Mouse (Mus musculus) spleen, postnatal 10 days (tissue): ENCODE data around the gene Rprd1b.

Experiments used
- DNase-seq, 2 experiments: peaks; one replicate each; pipeline ENCODE4 v3.0.0; 2021 to 2022; ENCODE audit warnings: low spot score in 2 of 2

Rprd1b gene

DNA sequence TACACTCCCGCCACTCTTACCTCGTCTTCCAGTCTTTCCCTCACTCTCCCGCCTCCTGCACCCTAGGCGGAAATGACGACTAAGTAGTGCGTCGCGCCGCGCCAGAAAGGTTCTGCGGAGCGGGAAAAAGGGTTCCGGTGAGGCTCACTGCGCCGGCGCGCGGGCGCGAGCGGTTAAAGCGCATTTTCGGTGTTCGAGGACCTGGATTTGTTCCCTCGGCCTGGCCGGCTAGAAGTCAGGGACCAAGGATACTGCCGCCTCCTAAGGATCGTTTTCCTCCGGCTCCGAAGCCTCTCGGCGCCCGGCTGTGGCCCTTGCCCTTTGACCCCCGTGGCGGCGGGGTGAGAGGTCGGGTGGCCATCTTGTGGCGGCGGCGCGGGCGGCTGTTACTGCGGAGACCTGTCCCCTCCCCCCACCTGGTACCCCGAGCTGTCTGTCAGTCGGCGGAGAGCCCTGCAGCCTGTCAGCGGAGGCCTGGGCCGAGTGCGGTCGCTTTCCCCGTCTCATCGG is at the start of gene Rprd1b, which contains the start of gene Tti1:
Gene Rprd1b (plus strand): TSS at position 144 of the 510 bp plus-strand sequence.
Gene Tti1 (minus strand): TSS at position 80 of the 510 bp plus-strand sequence.
- DNase-seq, result peak; percentile 95 to 96

DNA sequence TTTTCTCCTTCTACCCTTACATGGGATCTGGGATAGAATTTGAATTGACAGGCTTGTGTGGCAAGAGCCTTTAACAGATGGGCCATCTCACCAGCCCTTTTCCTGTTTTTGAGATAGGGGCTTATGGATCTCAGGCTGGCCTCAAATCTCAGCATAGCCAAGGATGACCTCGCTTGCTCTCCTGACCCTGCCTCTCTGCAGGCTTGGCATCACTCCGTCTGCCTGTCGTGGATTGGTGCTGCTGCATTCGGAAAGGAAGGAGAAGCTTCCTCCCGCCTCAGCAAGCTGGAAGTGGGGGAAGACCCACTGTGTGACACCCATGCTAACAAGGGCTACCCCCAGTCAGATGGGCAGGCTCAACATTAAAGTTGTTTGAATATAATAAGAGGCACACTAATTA is 49.1 kb upstream of the Rprd1b start:
- DNase-seq, result no peak

DNA sequence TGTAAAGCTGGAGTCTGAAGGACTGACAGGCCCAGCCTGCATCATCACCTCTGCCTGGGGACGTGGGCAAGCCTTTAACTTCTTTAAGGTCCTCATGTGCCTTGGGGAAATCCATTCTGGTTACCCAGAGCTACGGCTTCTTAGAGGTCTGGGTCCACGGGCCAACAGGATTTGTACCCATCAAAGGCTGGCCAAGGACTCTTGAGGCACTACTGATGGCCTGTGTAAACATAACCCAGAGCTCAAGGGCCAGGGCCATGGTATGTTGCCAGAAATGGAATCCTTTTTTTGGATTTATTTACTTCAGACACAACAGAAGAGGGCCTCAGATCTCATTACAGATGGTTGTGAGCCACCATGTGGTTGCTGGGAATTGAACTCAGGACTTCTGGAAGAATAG is 45.6 kb upstream of the Rprd1b start:
- no peak for DNase-seq

- no peak for DNase-seq
These were observed 45.0 kb upstream of the Rprd1b start for GRCm38 (mm10) chr2:157983276-157983675.

GRCm38 (mm10) chr2:157985611-157986010 is 42.7 kb upstream of the Rprd1b start:
- no peak for DNase-seq

DNA sequence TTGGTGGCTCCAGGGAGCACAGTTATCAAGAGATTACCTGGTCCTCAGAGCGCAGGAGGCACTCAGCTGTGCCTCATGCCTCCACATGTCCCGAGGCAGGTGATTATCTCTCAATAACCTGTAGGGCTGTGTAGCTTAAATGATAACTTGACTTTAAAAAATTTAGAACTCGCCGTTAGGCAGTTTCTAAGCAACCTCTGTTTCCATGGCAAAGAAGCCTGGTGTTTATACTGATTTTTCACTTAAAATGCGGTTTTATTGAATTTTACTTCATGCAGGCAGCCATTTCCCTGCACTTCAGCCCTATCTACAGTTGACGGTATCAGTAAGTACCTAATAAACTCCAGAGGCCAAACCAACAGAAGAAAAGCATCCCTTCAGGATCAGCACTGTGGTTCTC is 42.1 kb upstream of the Rprd1b start:
- DNase-seq, result no peak

DNA sequence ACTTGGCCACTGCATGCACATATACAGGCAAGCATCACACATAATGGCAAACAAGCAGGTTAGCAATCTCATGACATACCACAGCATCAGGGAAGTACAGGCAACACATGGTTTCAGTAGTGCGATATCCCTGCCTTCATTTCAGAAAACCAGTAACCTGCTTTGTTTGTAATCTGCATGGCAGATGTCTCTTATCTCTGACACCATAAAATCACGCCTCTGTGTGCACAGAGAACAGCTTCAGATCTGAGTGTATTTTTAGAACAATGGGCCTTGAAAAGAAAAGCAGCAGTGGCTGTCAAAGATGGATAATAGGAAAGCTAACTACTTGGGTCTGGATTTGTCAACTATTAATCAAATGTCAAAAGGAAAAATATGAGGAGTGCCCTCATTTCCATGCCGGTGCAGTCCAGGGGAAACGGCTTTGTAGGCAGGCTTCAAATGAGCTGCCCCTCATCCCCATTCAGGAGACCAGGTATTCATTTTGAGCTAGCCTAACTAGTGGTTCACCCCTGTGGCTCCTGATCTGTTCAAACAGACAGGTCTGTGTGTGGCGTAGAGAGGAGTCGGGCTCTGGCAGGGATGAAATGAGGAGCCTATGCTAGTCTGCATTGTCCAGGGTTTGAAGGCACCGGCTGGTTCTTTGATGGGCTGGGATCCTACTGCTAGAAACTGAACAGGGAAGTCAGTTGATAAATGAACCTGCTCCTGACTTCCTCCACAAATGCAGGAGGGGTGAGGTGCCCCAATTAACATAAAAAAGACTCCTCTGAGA is 39.7 kb upstream of the Rprd1b start:
- no peak for DNase-seq

GRCm38 (mm10) chr2:157989946-157990345 is 38.4 kb upstream of the Rprd1b start:
- no peak for DNase-seq

- no peak for DNase-seq
These were observed 37.3 kb upstream of the Rprd1b start for GRCm38 (mm10) chr2:157991026-157991425.

DNA sequence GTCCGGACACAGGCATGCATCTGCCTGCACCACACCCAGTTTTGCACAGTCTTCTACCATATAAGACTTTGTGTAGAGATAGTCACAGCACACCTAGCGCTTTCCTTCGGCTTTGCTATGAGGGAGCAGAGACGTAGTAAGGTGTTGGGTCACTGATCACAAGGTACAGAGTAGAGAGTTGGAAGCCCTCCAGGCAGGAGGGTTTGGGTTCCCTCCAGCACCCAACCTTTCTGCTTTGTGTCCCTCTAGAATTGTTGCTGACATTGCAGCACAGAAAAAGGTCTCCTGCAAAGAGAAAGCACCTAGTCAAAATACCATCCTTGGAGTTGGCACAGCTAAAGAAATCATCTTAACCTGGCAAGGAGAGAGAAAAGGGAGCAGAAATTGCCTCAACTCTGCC is 35.8 kb upstream of the Rprd1b start:
- no peak for DNase-seq

- DNase-seq, result no peak
These were observed 29.5 kb upstream of the Rprd1b start for GRCm38 (mm10) chr2:157998817-157999216.

DNA sequence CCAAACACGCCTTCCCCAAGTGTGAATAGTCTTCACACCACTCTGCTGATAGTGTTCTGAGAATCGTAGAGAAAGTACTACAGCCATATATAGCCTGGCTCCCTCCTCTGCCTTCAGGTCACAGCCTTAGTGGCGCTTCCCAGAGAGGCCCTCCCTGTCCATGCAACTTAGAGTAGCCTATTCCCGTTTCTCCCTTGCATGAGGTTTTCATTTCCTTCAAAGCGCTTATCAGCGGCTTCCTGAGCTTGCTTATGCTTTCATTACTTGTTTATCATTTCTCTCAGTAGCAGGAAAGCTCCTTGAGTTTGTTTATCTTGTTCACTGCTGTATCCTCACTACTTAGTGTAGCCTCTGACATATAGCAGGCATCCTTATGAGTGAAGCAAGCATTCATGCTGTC is 23.7 kb upstream of the Rprd1b start:
- DNase-seq, result no peak

DNA sequence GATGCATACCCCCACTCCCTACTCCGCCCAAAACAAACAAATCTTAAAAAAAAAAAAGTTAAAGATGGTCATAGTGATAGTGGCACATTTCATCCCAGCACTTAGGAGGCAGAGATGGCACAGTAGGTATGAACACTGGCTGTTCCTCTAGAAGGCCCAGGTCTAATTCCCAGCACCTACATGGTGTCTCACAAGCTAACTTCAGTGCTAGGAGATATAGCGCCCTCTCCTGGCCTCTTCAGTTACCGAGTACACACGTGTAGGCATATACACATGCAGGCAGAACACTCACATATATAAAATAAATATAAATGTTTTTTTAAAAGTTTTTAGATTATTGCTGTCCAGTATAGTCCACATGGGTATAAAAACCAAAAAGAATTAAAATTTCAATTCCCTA is 22.7 kb upstream of the Rprd1b start:
- peak in 1 of 2 experiments; percentile 23 for DNase-seq

GRCm38 (mm10) chr2:158009373-158009772 is 18.9 kb upstream of the Rprd1b start:
- no peak for DNase-seq

- DNase-seq, result no peak
These were observed 15.7 kb upstream of the Rprd1b start for GRCm38 (mm10) chr2:158012608-158013007.

DNA sequence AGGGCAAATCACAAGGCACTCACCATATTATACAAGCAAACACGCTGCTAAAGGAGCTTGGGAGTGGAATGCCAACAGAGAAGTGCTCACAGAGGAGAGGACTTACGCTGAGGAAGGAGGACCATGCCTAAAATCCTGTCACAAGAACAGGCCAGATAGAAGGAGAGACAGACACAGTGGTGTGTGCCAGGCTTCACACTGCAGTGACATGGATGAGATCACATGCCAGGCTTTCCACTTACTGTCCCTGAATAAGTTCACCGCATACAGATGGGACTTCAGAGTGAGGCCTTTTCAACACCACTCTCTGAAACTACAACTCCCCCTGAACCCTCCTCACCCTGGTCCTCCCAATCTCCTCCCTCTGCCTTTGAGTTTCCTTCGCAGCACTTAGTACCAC is 11.0 kb upstream of the Rprd1b start:
- no peak for DNase-seq

- DNase-seq, result no peak
These were observed 393 bp upstream of the Rprd1b start for GRCm38 (mm10) chr2:158027855-158028353.

DNA sequence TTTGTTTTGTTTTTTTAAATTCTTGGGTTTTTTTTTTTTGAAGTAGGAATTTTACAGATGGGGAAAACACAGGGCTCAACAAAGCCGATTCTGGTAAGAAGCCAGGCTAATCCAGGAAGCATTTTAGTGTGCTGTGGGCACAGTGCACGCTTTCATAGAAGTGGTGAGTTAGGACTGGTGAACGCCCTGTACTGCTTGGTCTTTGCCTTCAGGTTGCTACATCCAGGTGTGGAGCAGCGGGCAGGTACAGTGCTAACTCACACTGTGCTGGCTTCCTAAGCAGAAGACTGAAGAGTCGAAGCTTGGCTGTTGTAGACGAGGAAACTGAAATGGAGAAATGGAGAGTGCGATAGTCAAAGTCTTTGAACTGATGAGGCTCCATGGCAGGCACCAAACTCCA is 1.7 kb downstream of the Rprd1b start:
- peak in 1 of 2 experiments; percentile 20 for DNase-seq

GRCm38 (mm10) chr2:158035813-158036212 is 7.5 kb downstream of the Rprd1b start:
- no peak for DNase-seq

GRCm38 (mm10) chr2:158036408-158036807 is 8.1 kb downstream of the Rprd1b start:
- DNase-seq, result no peak

- no peak for DNase-seq
These were observed 8.7 kb downstream of the Rprd1b start for GRCm38 (mm10) chr2:158036953-158037352.

GRCm38 (mm10) chr2:158037571-158037970 is 9.3 kb downstream of the Rprd1b start:
- DNase-seq, result no peak

- DNase-seq, result no peak
These were observed 11.4 kb downstream of the Rprd1b start for GRCm38 (mm10) chr2:158039662-158040061.
